Mouse (Mus musculus) neural tube, embryonic 13.5 days (tissue): Measurements from ENCODE around the gene Slc9a5. TPM values are rescaled to one million over a fixed set of nuclear protein-coding genes. Genes with fewer than 3 reads are reported as not detected.

Experiments
- ATAC-seq: fragments of 200-750 bp; cut with Nextera tagmentation; 2 replicates; pipeline ENCODE4 v1.8.0; 2017; ENCODE audit warnings: low read depth, mild to moderate bottlenecking, moderate TSS enrichment, moderate library complexity
- H3K27ac ChIP-seq: fragments of 300-500 bp; sonication (generic); replicated peaks from 2 replicates; pipeline ENCODE4 v1.5.1; 2015; ENCODE audit warnings: moderate library complexity, mild to moderate bottlenecking, inconsistent platforms
- H3K27me3 ChIP-seq: fragments of 300-500 bp; sonication (generic); 2 replicates; pipeline ENCODE4 v1.6.1; 2015; ENCODE audit warnings: mild to moderate bottlenecking, inconsistent platforms
- H3K36me3 ChIP-seq: fragments of 300-500 bp; sonication (generic); 2 replicates; pipeline ENCODE4 v1.6.1; 2015; ENCODE audit warnings: mild to moderate bottlenecking, inconsistent platforms
- H3K4me1 ChIP-seq: fragments of 300-500 bp; sonication (generic); replicated peaks from 2 replicates; pipeline ENCODE4 v1.6.1; 2015; ENCODE audit warnings: inconsistent platforms
- H3K4me2 ChIP-seq: fragments of 300-500 bp; sonication (generic); 2 replicates; pipeline ENCODE4 v1.6.1; 2015; ENCODE audit warnings: inconsistent platforms, mild to moderate bottlenecking, moderate library complexity
- H3K4me3 ChIP-seq: fragments of 300-500 bp; sonication (generic); 2 replicates; pipeline ENCODE4 v1.5.1; 2015; ENCODE audit warnings: mild to moderate bottlenecking, inconsistent platforms
- H3K9ac ChIP-seq: fragments of 300-500 bp; sonication (generic); 2 replicates; pipeline ENCODE4 v1.6.1; 2015; ENCODE audit warnings: moderate library complexity, mild to moderate bottlenecking, inconsistent platforms
- H3K9me3 ChIP-seq: fragments of 300-500 bp; sonication (generic); 2 replicates; pipeline ENCODE4 v1.6.1; 2016; ENCODE audit warnings: inconsistent platforms
- WGBS: fragments of 180-500 bp; shearing (Covaris S2); methylation state at CpG from one replicate; pipeline ENCODE4 v1.1.7; 2015; 5-methylcytosine and 5-hydroxymethylcytosine counted together
- microRNA counts: library from miRNA; unstranded; fragments of <30 nt; microRNA quantifications from one replicate; lab custom pipeline; 2016
- microRNA-seq: library from miRNA; unstranded; fragments of <30 nt; microRNA quantifications from one replicate; pipeline ENCODE4, GENCODE M21; 2016
- polyA plus RNA-seq: library from polyadenylated mRNA; unstranded; fragments of >200 nt; fragmentation: Nextera tagmentation; extraction: Ambion mirVana; gene quantifications from 2 replicates; pipeline ENCODE4 v1.2.1, GENCODE M21; 2015

The Slc9a5 gene
- polyA plus RNA-seq, 1 experiment from 2014 or later, result 5.4 TPM

DNA sequence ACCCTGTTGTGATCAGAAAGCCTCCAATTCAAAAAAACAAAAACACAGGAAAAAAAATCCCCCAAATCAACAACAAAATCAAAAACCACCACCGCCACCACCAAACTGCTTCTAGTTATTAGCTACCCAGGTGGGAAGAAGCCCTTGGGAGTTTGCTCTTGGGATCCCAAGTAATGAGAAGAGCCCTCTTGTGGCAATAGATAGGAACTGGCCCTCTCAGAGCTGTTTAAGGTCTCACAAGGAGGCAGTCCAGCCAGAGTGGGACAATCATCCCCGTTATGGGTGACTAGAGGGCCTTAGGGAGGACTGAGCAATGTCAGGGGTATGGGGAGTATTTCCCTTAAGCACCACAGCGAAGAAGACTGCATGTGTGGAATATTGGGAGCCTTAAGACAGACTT, 49.1 kb downstream of the Slc9a5 start:
- no peak overlapping the region for H3K9ac ChIP-seq
- no peak overlapping the region for H3K27ac ChIP-seq
- H3K4me3 ChIP-seq, result no peak overlapping the region
- WGBS, result 27% methylated on average over 3 of the region's 3 CpGs
- no peaks in the 10 kb centered on the region for H3K4me1 ChIP-seq
- H3K27me3 ChIP-seq, result no peaks in the 10 kb centered on the region
- H3K36me3 ChIP-seq, result no peaks in the 10 kb centered on the region
- no peak overlapping the region for H3K4me2 ChIP-seq
- ATAC-seq, result no peak
- no peaks in the 10 kb centered on the region for H3K9me3 ChIP-seq

DNA sequence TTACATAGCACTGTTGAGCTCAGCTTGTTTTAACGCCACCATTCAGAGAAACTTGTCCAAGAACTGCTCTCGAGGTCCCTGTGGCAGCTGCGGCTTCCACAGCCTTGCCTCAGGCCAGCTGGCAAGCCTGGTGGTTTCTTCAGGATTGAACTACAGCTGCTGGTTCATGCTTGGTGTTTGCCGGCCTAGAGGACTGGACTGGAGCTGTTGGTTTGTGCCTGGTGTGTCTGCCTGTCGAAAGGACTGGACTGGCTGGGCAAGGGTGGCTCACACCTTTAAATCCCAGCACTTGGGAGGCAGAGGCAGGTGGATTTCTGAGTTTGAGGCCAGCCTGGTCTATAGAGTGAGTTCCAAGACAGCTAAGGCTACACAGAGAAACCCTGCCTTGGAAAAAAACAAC, 51.4 kb downstream of the Slc9a5 start:
- no peak overlapping the region for H3K4me2 ChIP-seq
- no peaks in the 10 kb centered on the region for H3K36me3 ChIP-seq
- no peak overlapping the region for H3K9ac ChIP-seq
- no peak overlapping the region for H3K27ac ChIP-seq
- WGBS, result 85% methylated on average over 5 of the region's 5 CpGs
- ATAC-seq, result no peak
- no peaks in the 10 kb centered on the region for H3K27me3 ChIP-seq
- no peak overlapping the region for H3K4me3 ChIP-seq
- no peaks in the 10 kb centered on the region for H3K4me1 ChIP-seq
- H3K9me3 ChIP-seq, result no peaks in the 10 kb centered on the region

DNA sequence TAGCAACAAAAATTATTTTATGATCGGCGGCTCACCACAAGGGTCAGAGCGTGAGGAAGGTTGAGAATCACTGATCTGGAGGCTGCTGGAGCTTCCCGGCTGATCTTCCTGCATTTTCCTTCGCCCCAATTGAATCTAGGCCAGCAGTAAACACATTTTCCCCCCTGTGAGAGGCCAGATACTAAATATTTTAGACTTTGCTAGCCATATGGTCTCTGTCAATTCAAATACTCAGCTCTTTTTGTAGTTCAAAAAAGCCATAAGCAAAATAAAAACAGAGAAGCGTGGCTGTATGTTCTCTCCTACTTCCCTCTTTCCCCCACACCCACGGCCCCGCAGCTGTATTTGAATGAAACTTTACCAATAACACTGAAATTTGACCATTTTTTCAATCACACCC, 54.8 kb downstream of the Slc9a5 start:
- 92% methylated on average over 8 of the region's 8 CpGs for WGBS
- Histone ChIP-seq H3K4me3 (no peak overlapping the region), H3K9ac (no peak overlapping the region), H3K36me3 (no peaks in the 10 kb centered on the region), H3K4me1 (no peaks in the 10 kb centered on the region), H3K27ac (no peak overlapping the region), H3K4me2 (no peak overlapping the region), H3K27me3 (no peaks in the 10 kb centered on the region), H3K9me3 (no peaks in the 10 kb centered on the region)
- no peak for ATAC-seq

DNA sequence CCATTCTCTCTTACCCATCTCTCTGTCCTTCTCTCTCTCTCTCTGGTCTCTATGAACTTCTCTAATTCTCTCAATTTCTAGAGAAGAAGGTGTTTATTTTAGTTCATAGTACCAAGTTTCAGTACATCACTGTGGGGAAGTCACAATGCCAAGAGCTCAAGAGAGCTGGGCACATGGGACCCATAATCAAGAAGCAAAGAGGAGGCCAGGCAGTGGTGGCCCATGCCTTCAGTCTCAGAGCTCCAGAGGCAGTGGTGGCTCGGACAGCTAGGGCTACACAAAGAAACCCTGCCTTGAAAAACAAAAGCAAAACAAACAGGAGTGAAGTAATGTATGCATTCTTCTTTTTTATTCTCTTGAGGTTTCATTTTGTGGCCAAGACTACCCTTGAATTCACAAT, 55.9 kb downstream of the Slc9a5 start:
- no peak overlapping the region for H3K4me3 ChIP-seq
- 47% methylated on average over 1 of the region's 1 CpGs for WGBS
- no peak overlapping the region for H3K27ac ChIP-seq
- no peaks in the 10 kb centered on the region for H3K4me1 ChIP-seq
- no peaks in the 10 kb centered on the region for H3K36me3 ChIP-seq
- H3K9me3 ChIP-seq, result no peaks in the 10 kb centered on the region
- ATAC-seq, result no peak
- no peak overlapping the region for H3K4me2 ChIP-seq
- no peaks in the 10 kb centered on the region for H3K27me3 ChIP-seq
- no peak overlapping the region for H3K9ac ChIP-seq

DNA sequence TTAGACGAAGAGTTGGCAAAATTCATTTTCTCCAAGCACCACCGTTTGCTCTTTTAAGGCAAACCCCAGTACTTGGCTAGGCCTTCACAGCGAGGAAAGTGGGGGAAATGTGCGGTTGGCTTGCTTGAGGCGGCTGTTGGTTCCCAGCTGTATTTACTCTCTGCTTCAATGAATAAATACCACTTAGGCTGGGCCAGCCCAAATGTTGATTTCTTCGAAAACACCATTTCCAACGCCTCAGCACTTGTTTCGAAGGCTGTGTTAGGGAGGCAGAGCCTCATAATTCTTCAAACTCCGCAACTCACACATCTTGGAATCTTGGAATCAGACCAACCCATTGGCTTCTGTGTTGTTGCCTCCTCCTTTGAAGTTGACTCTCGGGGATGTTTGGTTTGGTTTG, 57.8 kb downstream of the Slc9a5 start:
- no peaks in the 10 kb centered on the region for H3K9me3 ChIP-seq
- H3K4me3 ChIP-seq, result no peak overlapping the region
- no peak overlapping the region for H3K9ac ChIP-seq
- 79% methylated on average over 10 of the region's 10 CpGs for WGBS
- ATAC-seq, result no peak
- H3K27me3 ChIP-seq, result no peaks in the 10 kb centered on the region
- H3K27ac ChIP-seq, result no peak overlapping the region
- H3K4me1 ChIP-seq, result no peaks in the 10 kb centered on the region
- no peaks in the 10 kb centered on the region for H3K36me3 ChIP-seq
- no peak overlapping the region for H3K4me2 ChIP-seq

DNA sequence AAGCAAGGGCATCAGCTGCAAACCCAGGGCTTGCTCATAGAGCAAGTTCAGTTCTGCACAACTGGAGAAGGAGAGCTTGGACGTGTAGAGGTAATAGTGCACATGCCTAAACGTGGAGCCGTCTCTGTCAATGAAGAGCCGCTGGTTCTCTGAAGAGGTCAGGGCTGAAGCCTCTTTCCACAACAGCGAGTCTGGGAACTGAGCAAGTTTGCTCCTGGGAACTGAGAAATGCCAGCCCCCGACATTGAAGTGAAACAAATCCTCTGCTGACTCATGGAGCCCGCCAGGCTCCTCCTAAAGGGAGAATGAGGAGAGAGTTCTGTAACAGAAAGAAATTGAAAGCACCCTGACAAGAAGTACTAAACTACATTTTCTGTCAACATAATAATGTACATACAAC, 59.7 kb downstream of the Slc9a5 start:
- Histone ChIP-seq H3K27me3 (peaks cover 8% of the 10 kb centered on the region), H3K4me1 (peaks cover 3% of the 10 kb centered on the region), H3K4me2 (no peak overlapping the region), H3K36me3 (no peaks in the 10 kb centered on the region), H3K27ac (no peak overlapping the region), H3K9ac (no peak overlapping the region), H3K9me3 (no peaks in the 10 kb centered on the region), H3K4me3 (no peak overlapping the region)
- WGBS, result 72% methylated on average over 7 of the region's 7 CpGs
- ATAC-seq, result no peak

DNA sequence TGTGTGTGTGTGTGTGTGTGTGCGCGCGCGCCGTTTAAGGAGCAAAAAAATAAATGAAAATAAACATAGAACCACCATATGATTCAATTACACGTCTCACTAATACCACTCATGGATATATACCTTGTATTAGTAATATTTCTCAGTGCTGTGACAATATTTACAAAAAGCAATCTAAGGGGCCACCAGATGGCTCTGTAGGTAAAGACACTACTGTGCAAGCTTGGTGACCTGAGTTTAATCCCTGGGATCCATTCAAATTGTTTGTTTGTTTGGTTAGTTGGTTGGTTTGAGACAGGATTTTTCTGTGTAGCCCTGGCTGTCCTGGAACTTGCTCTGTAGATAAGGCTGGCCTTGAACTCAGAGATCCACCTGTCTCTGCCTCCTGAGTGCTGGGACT, 61.3 kb downstream of the Slc9a5 start:
- no peaks in the 10 kb centered on the region for H3K9me3 ChIP-seq
- no peak overlapping the region for H3K4me3 ChIP-seq
- WGBS, result 99% methylated on average over 6 of the region's 6 CpGs
- H3K27ac ChIP-seq, result no peak overlapping the region
- H3K9ac ChIP-seq, result no peak overlapping the region
- no peaks in the 10 kb centered on the region for H3K36me3 ChIP-seq
- ATAC-seq, result no peak
- H3K4me1 ChIP-seq, result peaks cover 9% of the 10 kb centered on the region
- H3K4me2 ChIP-seq, result no peak overlapping the region
- peaks cover 21% of the 10 kb centered on the region for H3K27me3 ChIP-seq

DNA sequence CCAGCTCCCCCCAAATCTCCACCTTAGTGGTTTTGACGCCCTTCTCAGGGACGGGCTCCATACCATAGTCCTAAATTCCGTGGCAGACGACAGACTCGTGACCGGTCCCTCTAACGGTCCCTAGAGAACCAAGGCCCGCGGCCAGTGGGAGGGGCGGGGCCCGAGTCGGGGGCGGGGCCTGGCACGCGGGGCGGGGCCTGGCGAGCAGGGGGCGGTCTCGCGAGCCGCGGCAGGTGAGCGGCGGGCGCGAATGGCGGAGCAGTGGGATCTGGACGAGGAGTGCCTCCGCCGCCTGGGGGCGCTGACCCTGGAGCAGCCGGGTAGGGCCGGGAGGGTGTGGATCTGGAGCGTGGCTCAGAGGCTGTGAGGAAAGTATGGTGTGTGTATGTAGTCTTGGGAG, 64.7 kb downstream of the Slc9a5 start, which contains the start of the genes Kctd19 and Lrrc36:
Gene Kctd19, minus strand, starts transcription at position 112 of the 400 bp plus-strand sequence.
Gene Lrrc36, plus strand, starts transcription at position 181 of the 400 bp plus-strand sequence.
- Histone ChIP-seq H3K4me2 (peak within 1 kb of the TSS; percentile 61), H3K36me3 (no peaks in the 10 kb centered on the region), H3K4me3 (peak within 1 kb of the TSS; percentile 31), H3K9me3 (no peaks in the 10 kb centered on the region), H3K27ac (no peak within 1 kb of the TSS), H3K9ac (no peak within 1 kb of the TSS), H3K27me3 (peaks cover 21% of the 10 kb centered on the region), H3K4me1 (peaks cover 9% of the 10 kb centered on the region)
- ATAC-seq, result peak; percentile 72
- 1% methylated on average over 34 of the region's 34 CpGs for WGBS

DNA sequence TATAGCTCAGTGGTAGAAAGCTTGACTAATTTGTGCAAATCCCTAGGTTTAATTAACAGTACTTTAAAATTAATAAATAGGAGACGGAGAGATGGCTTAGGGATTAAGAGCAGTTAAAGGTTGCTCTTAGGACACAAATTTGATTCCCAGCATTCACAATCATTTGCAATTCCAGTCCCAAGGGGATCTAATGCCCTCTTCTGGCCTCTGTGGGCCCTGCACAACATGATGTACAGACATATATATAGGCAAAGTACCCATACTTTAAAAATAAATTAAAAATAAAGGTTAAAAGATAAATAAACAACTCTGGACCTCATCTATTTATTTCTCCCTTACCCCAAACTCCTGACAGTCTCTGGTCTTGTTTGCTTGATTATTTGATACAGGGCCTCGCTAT, 70.3 kb downstream of the Slc9a5 start:
- Histone ChIP-seq H3K9ac (no peak overlapping the region), H3K4me1 (no peaks in the 10 kb centered on the region; the same call in 1 of the 2 replicates), H3K4me2 (no peak overlapping the region), H3K4me3 (no peak overlapping the region), H3K27me3 (peaks cover 7% of the 10 kb centered on the region; the same call in 1 of the 2 replicates), H3K9me3 (no peaks in the 10 kb centered on the region), H3K27ac (no peak overlapping the region), H3K36me3 (no peaks in the 10 kb centered on the region)
- 82% methylated on average over 2 of the region's 2 CpGs for WGBS
- no peak for ATAC-seq

MicroRNA genes within 50 kb of the gene (microRNA counts, 519-probe panel; counts per million panel counts)
- microRNA mmu-miR-328 (lab: Ali Mortazavi, UCI), result 3,364 counts per million, percentile 45 among the panel's probes with 10 or more counts

Small RNA genes within 50 kb of the gene (microRNA-seq; reads per million reads assigned to microRNA genes)
- gene Gm27320, result not detected
- gene Mir328, result 230 reads per million, percentile 65 among the genes with 10 or more reads in this experiment

Other genes starting within 250 kb of the Slc9a5 start
- gene Ces4a, start 217.0 kb upstream of the Slc9a5 start, polyA plus RNA-seq, result not detected in 2 replicates
- gene Cbfb, start 178.2 kb upstream of the Slc9a5 start, polyA plus RNA-seq, result 59.1 and 66.6 TPM in 2 replicates
- 27.3 and 27.5 TPM in 2 replicates for gene D230025D16Rik, start 123.7 kb upstream of the Slc9a5 start, polyA plus RNA-seq
- gene B3gnt9, start 93.7 kb upstream of the Slc9a5 start, polyA plus RNA-seq, result 7.4 and 8.8 TPM in 2 replicates
- gene Tradd, start 84.2 kb upstream of the Slc9a5 start, polyA plus RNA-seq, result 21.4 and 25.0 TPM in 2 replicates
- 1.8 and 2.0 TPM in 2 replicates for gene Fbxl8, start 84.2 kb upstream of the Slc9a5 start, polyA plus RNA-seq
- 0.32 and 0.44 TPM in 2 replicates for gene Hsf4, start 79.0 kb upstream of the Slc9a5 start, polyA plus RNA-seq
- gene Nol3, start 72.7 kb upstream of the Slc9a5 start, polyA plus RNA-seq, result 5.3 and 6.9 TPM in 2 replicates
- 120 and 124 TPM in 2 replicates for gene 4931428F04Rik, start 59.0 kb upstream of the Slc9a5 start, polyA plus RNA-seq
- gene Exoc3l, start 52.7 kb upstream of the Slc9a5 start, polyA plus RNA-seq, result 12.8 and 14.3 TPM in 2 replicates
- 49.3 and 51.8 TPM in 2 replicates for gene E2f4, start 51.2 kb upstream of the Slc9a5 start, polyA plus RNA-seq
- gene Elmo3, start 43.2 kb upstream of the Slc9a5 start, polyA plus RNA-seq, result 0.92 and 1.4 TPM in 2 replicates
- 1.2 and 1.3 TPM in 2 replicates for gene Lrrc29, start 22.6 kb upstream of the Slc9a5 start, polyA plus RNA-seq
- gene Tmem208, start 22.5 kb upstream of the Slc9a5 start, polyA plus RNA-seq, result 148 and 151 TPM in 2 replicates
- 0.28 and 0.63 TPM in 2 replicates for gene Fhod1, start 890 bp upstream of the Slc9a5 start, polyA plus RNA-seq
- gene Plekhg4, start 24.4 kb downstream of the Slc9a5 start, polyA plus RNA-seq, result 0.60 and 0.62 TPM in 2 replicates
- not detected in 2 replicates for gene Kctd19, start 64.7 kb downstream of the Slc9a5 start, polyA plus RNA-seq
- gene Lrrc36, start 64.7 kb downstream of the Slc9a5 start, polyA plus RNA-seq, result 0.65 and 0.92 TPM in 2 replicates
- gene Tppp3, start 122.7 kb downstream of the Slc9a5 start, polyA plus RNA-seq, result 239 and 296 TPM in 2 replicates
- gene Zdhhc1, start 148.1 kb downstream of the Slc9a5 start, polyA plus RNA-seq, result 27.8 and 31.9 TPM in 2 replicates
- 5.4 and 5.5 TPM in 2 replicates for gene Hsd11b2, start 169.9 kb downstream of the Slc9a5 start, polyA plus RNA-seq
- 195 and 211 TPM in 2 replicates for gene Atp6v0d1, start 217.2 kb downstream of the Slc9a5 start, polyA plus RNA-seq